Mouse (Mus musculus): ENCODE measurements at regions not wholly inside any gene's neighbourhood (a gene's known extent, or its start where the extent isn't known, plus 50 kb on each side); places are given as distances from the start of the nearest gene placed in this dataset.

DNA sequence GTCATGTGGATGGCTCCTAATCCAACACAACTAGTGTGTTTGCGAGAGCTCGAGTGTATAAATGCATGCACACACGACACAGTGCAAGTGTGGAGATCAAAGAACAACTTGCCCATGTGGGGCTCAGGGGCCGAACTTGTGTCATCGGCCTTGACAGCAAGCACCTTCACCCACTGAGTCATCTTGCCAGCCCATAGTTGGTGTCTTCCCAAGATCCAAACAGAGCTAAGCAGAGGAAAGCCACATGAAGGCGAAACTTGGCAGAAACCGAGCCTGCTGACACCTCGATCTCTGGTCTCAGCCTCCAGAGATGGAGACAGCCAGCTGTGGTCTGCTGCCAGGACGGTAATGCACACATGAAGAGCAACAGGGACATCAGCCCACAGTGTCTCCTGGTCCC lies 177.1 kb downstream of the 3100002H09Rik start:
- TF ChIP-seq POLR2A (IDR thresholded peaks at IDR 0.05; ENCODE audit: low read depth, low read length) (no peak), CHD1 (IDR thresholded peaks at IDR 0.05; ENCODE audit: low read depth, low read length) (no peak), CHD2 (IDR thresholded peaks at IDR 0.05; ENCODE audit: low read length) (no peak), USF2 (conservative IDR thresholded peaks at IDR 0.05; ENCODE audit: low read depth, low read length) (no peak), UBTF (IDR thresholded peaks at IDR 0.05; ENCODE audit: low read depth, low read length) (no peak), ZMIZ1 (IDR thresholded peaks at IDR 0.05; ENCODE audit: low read depth, low read length) (no peak), JUN (IDR thresholded peaks at IDR 0.05; ENCODE audit: insufficient read depth, low read depth, low read length) (no peak), KAT2A (IDR thresholded peaks at IDR 0.05; ENCODE audit: insufficient replicate concordance, low read length) (no peak), CTCF (conservative IDR thresholded peaks at IDR 0.05 in 1 of 2, IDR thresholded peaks at IDR 0.05 in 1 of 2; ENCODE audit: low read depth in 2 of 2, low read length in 2 of 2) (no peak), TCF12 (IDR thresholded peaks at IDR 0.05; ENCODE audit: low read depth, low read length) (no peak), NELFE (IDR thresholded peaks at IDR 0.05; ENCODE audit: low read depth, low read length) (no peak), GABPA (IDR thresholded peaks at IDR 0.05; ENCODE audit: insufficient replicate concordance, low read depth, low read length) (no peak)

Measured in CH12.LX (cell line).